Mouse (Mus musculus) ES-E14 (cell line): ENCODE measurements at regions not wholly inside any gene's neighbourhood (a gene's known extent, or its start where the extent isn't known, plus 50 kb on each side); places are given as distances from the start of the nearest gene placed in this dataset.

ENCODE experiments used
- CHD2 ChIP-seq: IDR thresholded peaks from 2 replicates; pipeline ENCODE4 v1.6.1; 2014; ENCODE audit warnings: mild to moderate bottlenecking, low read depth, low read length, inconsistent platforms
- ZC3H11A ChIP-seq: IDR thresholded peaks from 2 replicates; pipeline ENCODE4 v1.6.1; 2012; ENCODE audit warnings: low read depth, mild to moderate bottlenecking, inconsistent platforms, low read length, borderline replicate concordance
- ZNF384 ChIP-seq: IDR thresholded peaks from 2 replicates; pipeline ENCODE4 v1.6.1; 2012; ENCODE audit warnings: low read depth, low read length, inconsistent platforms

DNA sequence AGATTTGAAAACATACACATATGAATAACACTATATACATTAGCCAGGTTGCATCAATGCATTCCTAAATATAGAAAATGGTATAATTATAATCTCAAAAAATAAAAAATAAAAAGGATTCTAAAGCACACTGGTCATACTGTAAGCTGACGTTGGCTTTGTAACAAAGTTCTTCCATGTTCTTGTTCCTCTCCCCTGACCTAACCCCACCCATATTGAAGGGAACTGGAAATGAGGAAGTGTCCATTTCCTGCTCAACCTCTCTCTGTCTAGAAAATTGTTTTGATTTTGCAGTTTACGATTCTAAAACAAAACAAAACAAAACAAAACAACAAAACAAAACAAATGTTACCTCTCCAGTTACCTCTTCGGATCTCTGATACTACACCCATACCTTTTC, 427.5 kb upstream of the Dab2 start:
- TF ChIP-seq CHD2 (no peak), ZNF384 (no peak), ZC3H11A (no peak)
